Mouse (Mus musculus) inflammation-experienced regulatory T-cells, adult 6 months (primary cell): Measurements from ENCODE around the gene Traf6. TPM values are rescaled to one million over a fixed set of nuclear protein-coding genes. Genes with fewer than 3 reads are reported as not detected.
"Not testable (repeated sequence)": the region's sequence is repeated elsewhere in the genome, so short reads cannot be mapped to it uniquely, and the experiment has no call there.

Experiments used
- ATAC-seq: one replicate; pipeline ENCODE4 v1.8.0; 2017
- polyA plus RNA-seq, 3 experiments: library from polyadenylated mRNA; unstranded; fragments of 100-300 nt; shearing (Covaris generic); gene quantifications; one replicate each; pipeline ENCODE4 v1.2.1; 2017

Gene Traf6
- polyA plus RNA-seq, 3 experiments from 2014 or later: 10.8 to 15.1 (median 14.4) TPM

DNA sequence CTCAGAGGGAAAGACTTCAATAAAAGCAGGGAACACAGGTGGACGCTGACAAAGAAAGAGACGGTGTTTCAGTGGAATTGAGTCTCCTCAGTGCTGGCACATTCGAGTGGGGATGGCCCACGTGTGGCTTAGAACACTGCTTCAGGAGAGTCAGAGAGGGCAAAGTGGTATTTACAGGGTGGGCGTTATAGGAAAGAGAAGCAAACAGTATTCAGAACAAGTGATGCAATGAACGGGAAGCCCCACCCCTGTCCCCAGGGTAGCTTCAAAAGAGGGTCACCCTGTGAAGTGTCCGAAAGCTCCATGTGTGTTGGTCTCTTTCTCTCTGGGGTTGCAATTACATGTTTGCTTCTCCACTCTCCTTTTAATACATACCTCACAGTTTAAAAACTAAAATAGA is 17.4 kb downstream of the Traf6 start:
- no peak for ATAC-seq

- ATAC-seq: peak; percentile 39
These were observed 21.1 kb downstream of the Traf6 start for GRCm38 (mm10) chr2:101699284-101699683.

GRCm38 (mm10) chr2:101705941-101706485 is 27.8 kb downstream of the Traf6 start:
- ATAC-seq: no peak

DNA sequence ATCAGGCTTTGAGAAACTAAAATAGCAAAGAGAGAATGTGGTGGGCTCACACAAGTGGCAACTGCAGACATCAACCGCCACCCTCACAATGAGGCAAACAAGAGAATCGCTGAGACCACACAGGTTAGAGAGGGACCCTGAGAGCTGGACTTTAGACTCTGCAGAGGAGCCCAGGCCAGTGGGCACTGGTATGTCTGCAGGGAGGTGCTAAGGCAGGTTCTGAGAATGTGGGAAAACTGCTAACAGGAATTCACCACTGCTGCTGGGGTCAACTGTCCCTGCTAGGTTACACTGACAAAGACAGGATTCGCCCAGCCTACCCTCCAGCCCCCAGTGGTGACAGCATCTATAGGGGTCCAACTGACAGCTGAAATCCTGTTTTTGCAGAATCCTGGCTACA is 33.4 kb downstream of the Traf6 start:
- no peak for ATAC-seq

DNA sequence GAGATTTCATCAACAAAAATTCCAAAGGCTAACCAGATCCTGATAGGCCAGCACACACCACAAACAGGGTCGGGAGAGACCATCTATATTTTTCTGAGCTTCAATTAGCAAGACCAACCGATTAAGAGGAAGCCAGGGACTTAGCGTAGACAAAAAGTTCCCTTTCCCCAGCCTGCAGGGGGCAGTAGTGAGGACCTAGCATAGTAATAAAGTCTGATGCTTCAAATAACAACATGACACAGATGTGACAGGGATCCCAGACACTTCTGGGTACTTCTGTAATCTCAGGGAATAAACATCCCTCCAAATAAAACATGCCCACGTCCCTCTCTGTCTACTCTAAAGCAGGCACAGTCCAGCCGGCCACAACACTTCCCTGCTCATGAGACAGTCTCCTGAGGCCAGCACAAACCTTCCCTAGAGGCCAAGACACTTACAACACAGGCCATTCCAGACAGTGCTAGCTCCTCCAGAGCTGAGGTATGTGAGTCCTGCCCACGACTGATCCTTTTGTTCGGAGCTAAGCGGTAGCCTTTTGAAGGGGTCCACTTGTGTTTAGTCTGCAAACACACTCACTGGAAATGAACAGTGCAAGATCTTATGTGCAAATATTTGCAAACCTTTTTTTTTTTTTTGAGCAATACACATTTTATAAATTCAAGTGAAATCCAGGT is 37.6 kb downstream of the Traf6 start:
- ATAC-seq: peak; percentile 60

DNA sequence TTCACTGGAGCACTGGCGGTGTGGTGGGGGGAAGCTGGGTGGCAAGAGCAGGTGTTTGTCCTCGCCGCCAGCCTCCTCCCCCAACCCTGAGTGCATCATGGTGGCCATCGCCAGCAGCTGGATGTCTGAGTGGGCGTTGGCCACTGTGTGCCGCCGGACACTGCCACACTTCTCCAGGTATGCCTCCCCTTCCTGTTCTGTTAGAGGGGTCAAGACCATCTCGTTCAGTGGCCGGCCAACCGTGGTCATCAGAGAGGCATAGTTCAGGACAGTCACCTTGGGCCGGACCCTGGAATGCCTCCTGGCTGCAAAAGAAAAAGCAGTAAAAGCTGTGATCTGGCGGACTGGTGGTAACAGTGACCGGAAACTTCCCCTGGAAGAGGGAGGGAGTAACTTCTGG is 38.9 kb downstream of the Traf6 start:
- ATAC-seq: no peak

DNA sequence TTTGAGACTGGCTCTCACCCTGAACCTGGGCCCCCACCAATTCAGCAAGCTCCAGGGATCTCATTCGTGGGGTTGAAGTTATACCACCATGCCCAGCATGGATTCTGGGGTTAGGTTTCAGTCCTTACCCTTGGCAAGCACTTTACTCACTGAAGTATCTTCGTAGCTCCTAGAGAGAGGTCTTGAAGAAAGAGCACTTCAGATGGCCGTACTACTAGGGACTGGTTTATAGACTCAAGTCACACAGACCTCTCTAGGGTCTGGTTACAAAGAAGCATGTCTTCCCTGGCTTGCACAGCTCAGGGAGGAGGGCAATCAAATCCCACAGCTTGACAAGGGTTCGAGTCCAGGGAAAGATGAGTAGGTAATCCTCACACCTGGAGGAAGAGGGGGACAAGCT is 43.6 kb downstream of the Traf6 start:
- no peak for ATAC-seq

DNA sequence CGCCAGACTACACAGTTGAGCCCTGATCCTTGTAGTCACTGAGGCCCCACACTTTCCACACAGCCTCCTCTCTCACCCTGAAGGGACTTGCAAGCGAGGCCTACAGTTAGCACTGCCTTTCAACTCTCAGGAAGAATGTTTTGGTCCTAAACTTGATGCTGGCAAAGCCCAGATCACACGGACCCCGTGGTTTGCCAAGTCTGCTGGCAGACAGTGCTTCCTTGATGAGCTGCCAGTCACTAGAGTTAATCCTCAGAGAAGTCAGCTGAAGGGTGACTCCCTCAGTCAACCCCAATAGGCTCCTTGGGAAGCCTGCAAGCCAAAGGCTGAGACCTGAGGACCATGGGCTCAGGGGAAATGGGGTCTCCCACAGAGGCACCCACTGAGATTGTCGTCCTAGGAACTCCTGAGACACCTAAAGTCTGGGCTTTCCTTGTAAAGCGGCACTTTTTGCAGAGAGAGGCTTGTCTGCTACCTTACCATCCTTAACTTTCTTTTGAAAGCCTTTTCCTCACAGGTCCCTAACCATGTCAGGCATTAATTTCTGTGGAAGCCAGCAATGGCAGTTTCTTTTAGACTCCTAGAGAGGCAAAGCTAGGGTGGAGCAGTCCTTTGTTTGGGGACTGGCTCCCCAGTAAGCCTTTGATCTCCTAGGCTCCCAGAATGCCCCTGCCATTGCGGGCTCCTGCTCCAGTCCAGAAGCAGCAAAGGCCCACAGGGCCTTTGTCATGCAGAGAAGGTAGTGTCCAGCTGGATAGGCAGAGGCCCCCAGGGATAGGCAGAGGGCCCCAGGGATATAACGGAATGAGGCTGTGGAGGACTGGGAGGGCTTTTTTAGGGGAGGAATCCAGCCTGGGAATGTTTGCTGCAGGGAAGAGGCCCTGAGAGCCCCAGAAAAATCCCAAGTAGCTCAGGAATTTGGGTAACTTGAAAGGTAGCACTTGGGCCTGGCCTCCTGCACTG is 44.4 kb downstream of the Traf6 start:
- no peak for ATAC-seq

GRCm38 (mm10) chr2:101723333-101723881 is 45.2 kb downstream of the Traf6 start:
- ATAC-seq: no peak

DNA sequence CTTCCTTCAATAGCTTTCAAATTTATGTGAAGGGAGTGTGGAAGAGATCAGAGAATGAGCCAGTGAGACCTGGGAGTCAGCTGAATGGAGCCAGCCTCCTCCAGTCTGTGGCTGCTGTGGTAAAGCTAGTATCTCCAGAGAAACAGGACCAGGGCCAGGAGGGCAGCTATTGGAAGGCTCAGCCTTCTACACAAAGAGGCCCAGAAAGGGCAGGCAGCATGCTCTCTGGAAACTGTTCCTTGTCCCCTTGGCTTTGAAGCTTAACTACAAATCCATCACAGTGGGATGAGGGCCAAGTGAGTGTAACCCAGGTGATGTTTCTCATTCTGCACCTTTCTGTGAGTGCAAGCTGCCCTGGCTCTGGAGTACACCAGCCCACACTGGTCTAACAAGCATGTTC is 49.6 kb downstream of the Traf6 start:
- no peak for ATAC-seq

DNA sequence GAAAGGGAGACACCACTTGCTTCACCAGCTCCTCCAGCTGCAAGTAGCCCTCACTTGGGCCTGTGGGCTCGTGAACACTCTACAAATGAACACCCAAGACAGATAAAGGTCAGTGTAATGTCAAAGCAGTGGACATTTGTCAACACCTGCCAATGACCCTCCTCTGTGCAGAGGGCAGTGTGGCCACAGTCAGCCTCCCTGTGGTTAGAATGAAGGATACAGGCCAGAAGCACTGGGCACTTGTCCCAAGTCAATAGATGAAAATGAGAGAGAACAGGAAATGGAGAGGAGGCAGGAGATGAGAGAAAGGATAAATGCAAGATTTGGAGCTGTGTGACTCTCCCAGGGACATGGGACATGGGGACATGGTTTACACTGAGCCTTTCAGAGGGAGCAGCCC is 51.2 kb downstream of the Traf6 start:
- no peak for ATAC-seq

- no peak for ATAC-seq
These were observed 52.7 kb downstream of the Traf6 start for GRCm38 (mm10) chr2:101730972-101731371.

DNA sequence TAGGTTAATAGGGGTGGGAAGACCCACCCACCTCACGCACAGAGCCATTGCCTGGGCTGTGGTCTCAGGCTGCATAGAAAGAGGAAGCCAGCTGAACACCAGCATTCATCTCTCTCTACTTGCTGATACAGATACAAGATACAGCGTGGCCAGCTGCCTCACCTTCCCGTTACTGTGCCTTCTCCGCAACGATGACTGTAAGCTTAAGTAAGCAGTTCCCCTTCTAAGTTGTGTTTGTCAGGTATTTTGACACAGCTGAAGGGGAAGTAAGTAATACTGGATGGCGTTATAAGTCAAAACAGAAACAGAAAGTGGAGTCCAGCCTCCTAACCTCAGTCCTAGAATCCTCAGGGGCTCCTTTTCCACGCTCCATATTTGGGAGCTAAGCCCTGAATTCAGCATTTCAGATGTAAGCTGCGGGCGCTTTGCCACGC is 54.6 kb downstream of the Traf6 start:
- ATAC-seq: peak; percentile 75

DNA sequence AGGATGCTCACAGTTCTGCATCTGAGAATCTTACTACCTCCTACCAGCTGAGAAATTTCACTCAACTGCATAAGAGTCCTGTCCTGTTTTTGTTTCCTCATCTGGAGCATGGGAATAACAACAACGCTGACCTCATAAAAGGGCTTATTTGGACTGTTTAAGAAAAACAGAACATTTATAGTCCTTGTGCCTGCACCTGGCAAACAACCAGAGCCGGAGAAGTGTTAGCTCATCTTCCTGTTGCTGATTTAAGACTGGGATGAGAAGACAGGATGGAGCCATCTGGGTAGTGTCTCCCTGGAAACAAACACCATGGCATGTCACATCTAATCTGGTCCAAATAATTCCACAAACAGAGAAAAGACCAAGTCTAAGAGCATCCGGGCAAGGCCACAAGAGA is 55.3 kb downstream of the Traf6 start:
- no peak for ATAC-seq

- no peak for ATAC-seq
These were observed 61.7 kb downstream of the Traf6 start for GRCm38 (mm10) chr2:101739914-101740313.

GRCm38 (mm10) chr2:101741653-101742052 is 63.4 kb downstream of the Traf6 start:
- no peak for ATAC-seq

GRCm38 (mm10) chr2:101742072-101742860 is 64.0 kb downstream of the Traf6 start:
- ATAC-seq: no peak

DNA sequence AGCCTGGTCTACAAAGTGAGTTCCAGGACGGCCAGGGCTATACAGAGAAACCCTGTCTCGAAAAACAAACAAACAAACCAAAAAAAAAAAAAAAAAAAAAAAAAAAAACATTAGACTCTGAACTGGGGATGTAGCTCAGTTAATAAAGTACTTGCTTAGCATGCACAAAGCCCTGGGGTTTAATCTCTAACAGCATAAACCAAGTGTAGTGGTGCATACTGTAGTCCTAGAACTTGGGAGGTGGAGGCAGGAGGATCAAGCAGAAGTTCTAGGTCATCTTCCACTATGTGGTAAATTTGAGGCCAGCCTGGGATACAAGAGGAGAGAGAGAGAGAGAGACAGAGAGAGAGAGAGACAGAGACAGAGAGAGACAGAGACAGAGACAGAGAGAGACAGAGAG is 67.4 kb downstream of the Traf6 start:
- ATAC-seq: not testable (repeated sequence)

DNA sequence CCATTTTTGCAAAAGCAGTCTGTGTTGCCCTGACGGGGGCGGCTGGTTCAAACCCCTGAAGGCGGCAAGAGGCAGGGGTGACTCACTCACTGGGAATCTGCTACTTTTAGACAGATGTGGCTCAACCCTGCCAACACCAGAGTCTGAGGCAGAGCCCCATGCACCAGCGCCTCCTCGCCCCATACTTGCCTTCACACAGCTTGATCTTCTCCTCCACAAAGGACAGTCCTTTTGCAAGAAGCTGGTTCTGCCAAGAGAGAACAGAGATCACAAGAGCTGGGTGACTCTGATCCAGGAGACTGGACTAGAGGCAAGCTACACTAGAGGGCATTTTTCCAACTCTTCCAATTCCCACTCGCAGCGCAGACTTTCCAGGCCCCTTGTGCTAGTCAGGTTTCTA is 68.3 kb downstream of the Traf6 start:
- ATAC-seq: no peak
